Mouse (Mus musculus) testis, adult 2 months (tissue): ENCODE data around the gene Adamts4. TPM values are rescaled to one million over a fixed set of nuclear protein-coding genes. Genes with fewer than 3 reads are reported as not detected.

Experiments used
- H3K27ac ChIP-seq: fragments of 200-500 bp; 2 replicates; pipeline ENCODE4 v1.5.1; 2012; ENCODE audit warnings: low read depth, low read length; ENCODE audit not compliant: control insufficient read depth, insufficient read depth
- H3K27me3 ChIP-seq: fragments of 200-500 bp; 2 replicates; pipeline ENCODE4 v1.6.1; 2012; ENCODE audit warnings: mild to moderate bottlenecking, low read length, moderate library complexity; ENCODE audit not compliant: control insufficient read depth, insufficient read depth
- H3K36me3 ChIP-seq: fragments of 200-500 bp; 2 replicates; pipeline ENCODE4 v1.6.1; 2012; ENCODE audit warnings: mild to moderate bottlenecking, low read length; ENCODE audit not compliant: control insufficient read depth, insufficient read depth
- H3K4me1 ChIP-seq: fragments of 200-500 bp; 2 replicates; pipeline ENCODE4 v1.6.1; 2012; ENCODE audit warnings: low read length; ENCODE audit not compliant: control insufficient read depth, insufficient read depth
- H3K4me3 ChIP-seq: fragments of 200-500 bp; 2 replicates; pipeline ENCODE4 v1.5.1; 2012; ENCODE audit warnings: low read depth, mild to moderate bottlenecking, low read length, moderate library complexity, mixed read lengths; ENCODE audit not compliant: control insufficient read depth
- CTCF ChIP-seq: fragments of 200-500 bp; IDR thresholded peaks from 2 replicates; pipeline ENCODE4 v1.5.1; 2012; ENCODE audit warnings: low read depth, mild to moderate bottlenecking, inconsistent platforms, low read length, moderate library complexity; ENCODE audit not compliant: control insufficient read depth, insufficient read depth, insufficient replicate concordance
- POLR2A ChIP-seq: fragments of 200-500 bp; IDR thresholded peaks from 2 replicates; pipeline ENCODE4 v1.6.1; 2012; ENCODE audit warnings: low read depth, mild to moderate bottlenecking, inconsistent platforms, low read length, moderate library complexity; ENCODE audit not compliant: control insufficient read depth
- polyA plus RNA-seq: library from polyadenylated mRNA; depleted of rRNA; stranded (reverse); fragments of >200 nt; gene quantifications from 2 replicates; pipeline ENCODE4 v1.2.3, GENCODE M21; 2012

Gene Adamts4
- polyA plus RNA-seq, 1 experiment, result 0.52 TPM

DNA sequence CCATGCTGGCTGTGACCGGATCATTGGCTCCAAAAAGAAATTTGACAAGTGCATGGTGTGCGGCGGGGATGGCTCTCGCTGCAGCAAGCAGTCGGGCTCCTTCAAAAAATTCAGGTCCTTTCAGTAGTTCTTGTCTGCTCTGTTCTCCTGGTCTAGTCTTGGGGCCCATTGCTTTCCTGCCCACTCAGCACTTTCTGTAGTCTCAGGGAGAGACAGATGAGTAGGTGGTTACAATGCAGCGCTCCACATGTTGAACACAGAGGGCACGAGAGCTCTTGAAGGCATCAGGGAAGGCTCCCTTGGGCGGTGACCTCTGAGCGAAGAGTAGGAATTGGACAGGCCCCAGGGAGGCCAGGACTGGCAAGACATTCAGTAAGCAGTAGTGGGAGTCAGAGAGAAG lies 7.6 kb downstream of the Adamts4 start:
- H3K36me3 ChIP-seq, result no peaks in the 10 kb centered on the region
- no peaks in the 10 kb centered on the region for H3K27me3 ChIP-seq

DNA sequence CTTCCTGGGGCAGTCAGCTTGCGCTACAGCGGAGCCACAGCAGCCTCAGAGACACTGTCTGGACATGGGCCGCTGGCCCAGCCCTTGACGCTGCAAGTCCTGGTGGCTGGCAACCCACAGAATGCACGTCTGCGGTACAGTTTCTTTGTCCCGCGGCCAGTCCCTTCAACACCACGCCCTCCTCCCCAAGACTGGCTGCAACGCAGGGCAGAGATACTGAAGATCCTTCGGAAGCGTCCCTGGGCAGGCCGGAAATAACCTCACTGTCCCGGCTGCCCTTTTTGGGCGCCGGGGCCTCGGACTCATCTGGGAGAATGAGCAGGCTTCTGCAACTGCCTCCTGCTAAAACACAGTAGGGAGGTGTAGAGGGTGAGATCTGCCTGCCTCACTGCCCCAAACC lies 8.7 kb downstream of the Adamts4 start:
- TF ChIP-seq POLR2A, result no peak
- TF ChIP-seq CTCF, result no peak
- Histone ChIP-seq H3K4me1 (peaks cover 5% of the 10 kb centered on the region), H3K36me3 (no peaks in the 10 kb centered on the region), H3K27me3 (no peaks in the 10 kb centered on the region), H3K27ac (no peak overlapping the region), H3K4me3 (no peak overlapping the region)

More for the DNA sequence above, 7.6 kb downstream of the Adamts4 start:
- Histone ChIP-seq H3K4me1 (peaks cover 5% of the 10 kb centered on the region), H3K27ac (no peak overlapping the region), H3K4me3 (no peak overlapping the region)
- TF ChIP-seq CTCF (no peak), POLR2A (no peak)

DNA sequence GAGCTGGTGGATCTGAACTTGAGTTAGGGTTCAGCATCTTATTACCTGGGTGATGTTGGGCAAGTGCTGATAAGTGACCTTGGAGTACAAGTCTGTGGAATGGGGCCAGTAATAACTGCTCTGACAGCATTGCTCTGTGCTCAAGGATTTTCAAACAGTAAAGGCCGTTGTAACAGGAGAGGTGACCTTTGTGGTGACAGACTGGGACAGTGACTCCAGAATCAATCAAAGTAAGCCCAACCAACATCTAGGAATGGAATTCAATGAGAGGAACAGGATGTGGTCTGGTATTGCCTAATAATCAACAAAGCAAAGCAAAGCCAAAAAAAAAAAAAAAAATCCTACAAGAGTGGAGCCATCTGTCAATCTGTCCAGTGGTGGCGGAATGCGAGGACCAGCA lies 10.1 kb downstream of the Adamts4 start:
- TF ChIP-seq POLR2A (no peak), CTCF (no peak)
- H3K4me1 ChIP-seq, result peaks cover 5% of the 10 kb centered on the region
- no peak overlapping the region; the same call in 1 of the 2 replicates for H3K27ac ChIP-seq
- H3K27me3 ChIP-seq, result no peaks in the 10 kb centered on the region
- no peak overlapping the region for H3K4me3 ChIP-seq
- no peaks in the 10 kb centered on the region for H3K36me3 ChIP-seq

DNA sequence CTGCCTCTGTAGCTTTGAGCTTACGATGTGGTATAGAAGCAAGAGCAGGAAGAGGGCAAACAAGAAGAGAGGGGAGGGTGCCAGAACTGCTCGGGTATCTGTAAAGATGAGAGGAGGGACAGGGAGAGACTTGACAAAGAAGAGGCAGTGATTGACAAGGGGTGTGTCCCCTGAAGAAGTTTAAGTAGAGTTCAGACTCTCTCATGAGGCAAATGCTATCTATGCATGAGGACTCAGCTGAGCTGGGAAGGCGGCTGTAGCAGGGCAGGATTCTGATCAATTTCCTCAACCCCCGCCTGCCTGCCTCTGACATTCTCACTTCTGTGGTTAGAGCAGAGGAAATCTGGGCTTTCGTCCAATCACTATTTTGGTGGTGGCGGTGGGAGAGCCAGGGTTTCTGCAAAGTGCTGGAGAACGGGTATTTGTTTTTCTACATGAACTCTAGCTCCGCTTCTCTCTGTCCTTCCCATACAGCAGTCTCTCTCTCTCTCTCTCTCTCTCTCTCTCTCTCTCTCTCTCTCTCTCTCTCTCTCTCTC lies 12.4 kb downstream of the Adamts4 start:
- Histone ChIP-seq H3K4me3 (no peak overlapping the region), H3K27ac (peak overlapping the region; percentile 78), H3K36me3 (no peaks in the 10 kb centered on the region), H3K4me1 (no peaks in the 10 kb centered on the region; the same call in 1 of the 2 replicates), H3K27me3 (no peaks in the 10 kb centered on the region)
- no peak for TF ChIP-seq POLR2A
- no peak for TF ChIP-seq CTCF

DNA sequence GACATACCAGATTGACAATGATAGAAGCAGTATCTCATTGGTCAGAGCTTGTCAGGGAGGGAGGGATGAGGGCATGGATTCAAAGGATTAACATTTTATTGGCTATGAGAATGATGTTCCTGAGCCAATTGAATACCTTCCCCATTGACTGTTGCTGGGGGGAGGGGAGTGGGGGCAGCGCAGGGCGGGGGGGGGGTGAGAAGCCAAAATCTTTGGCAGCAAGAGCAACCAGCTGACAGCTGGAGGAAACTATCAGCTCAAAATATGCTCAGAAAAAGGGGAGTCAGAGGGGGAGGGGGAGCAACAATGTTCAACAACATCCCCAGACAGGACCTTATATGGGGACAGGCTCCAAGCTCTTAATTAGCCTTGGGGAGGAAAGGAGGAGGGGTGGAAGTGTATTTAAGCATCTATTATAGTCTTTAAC lies 13.0 kb downstream of the Adamts4 start:
- Histone ChIP-seq H3K36me3 (no peaks in the 10 kb centered on the region), H3K4me3 (no peak overlapping the region), H3K4me1 (no peaks in the 10 kb centered on the region; the same call in 1 of the 2 replicates), H3K27me3 (no peaks in the 10 kb centered on the region), H3K27ac (0 out of 2 replicates have a peak overlapping the region, but pooled peaks have one; percentile 78)
- TF ChIP-seq CTCF (no peak), POLR2A (no peak)

DNA sequence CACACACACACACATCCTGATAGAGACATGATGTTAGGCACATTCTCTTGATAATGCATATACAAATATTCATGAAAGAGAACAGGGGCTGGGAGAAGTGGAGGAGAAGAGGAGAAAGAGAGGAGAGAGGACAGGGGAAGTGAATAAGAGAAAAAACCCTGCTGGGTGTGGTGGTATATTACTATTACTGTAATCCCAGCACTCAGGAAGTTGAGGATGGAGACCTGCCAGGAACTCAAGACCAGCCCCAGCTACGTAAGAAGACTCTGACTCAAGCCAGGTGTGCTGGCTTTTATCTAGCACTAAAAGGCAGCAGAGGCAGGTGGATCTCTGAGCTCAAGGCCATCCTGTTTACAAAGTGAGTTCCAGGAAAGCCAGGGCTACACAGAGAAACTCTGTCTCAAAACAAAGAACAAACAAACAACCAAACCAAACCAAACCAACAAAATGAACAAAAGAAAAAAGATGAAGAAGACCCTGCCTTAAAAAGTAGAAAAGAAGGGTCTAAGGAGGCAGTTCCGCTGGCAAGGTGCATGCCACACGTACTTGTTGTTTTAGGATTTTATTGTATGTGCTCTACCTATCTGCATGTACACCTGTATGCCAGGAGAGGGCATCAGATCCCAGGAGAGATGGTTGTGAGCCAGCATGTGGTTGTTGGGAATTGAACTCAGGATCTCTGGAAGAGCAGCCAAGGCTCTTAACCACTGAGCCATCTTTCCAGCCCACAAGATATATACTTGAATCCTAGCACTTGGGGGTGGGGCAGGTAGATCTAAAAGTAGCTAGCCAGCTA lies 13.6 kb downstream of the Adamts4 start:
- Histone ChIP-seq H3K27ac (no peak overlapping the region; the same call in 1 of the 2 replicates), H3K36me3 (no peaks in the 10 kb centered on the region), H3K4me1 (no peaks in the 10 kb centered on the region; the same call in 1 of the 2 replicates), H3K4me3 (no peak overlapping the region), H3K27me3 (no peaks in the 10 kb centered on the region)
- TF ChIP-seq POLR2A, result no peak
- TF ChIP-seq CTCF, result no peak

DNA sequence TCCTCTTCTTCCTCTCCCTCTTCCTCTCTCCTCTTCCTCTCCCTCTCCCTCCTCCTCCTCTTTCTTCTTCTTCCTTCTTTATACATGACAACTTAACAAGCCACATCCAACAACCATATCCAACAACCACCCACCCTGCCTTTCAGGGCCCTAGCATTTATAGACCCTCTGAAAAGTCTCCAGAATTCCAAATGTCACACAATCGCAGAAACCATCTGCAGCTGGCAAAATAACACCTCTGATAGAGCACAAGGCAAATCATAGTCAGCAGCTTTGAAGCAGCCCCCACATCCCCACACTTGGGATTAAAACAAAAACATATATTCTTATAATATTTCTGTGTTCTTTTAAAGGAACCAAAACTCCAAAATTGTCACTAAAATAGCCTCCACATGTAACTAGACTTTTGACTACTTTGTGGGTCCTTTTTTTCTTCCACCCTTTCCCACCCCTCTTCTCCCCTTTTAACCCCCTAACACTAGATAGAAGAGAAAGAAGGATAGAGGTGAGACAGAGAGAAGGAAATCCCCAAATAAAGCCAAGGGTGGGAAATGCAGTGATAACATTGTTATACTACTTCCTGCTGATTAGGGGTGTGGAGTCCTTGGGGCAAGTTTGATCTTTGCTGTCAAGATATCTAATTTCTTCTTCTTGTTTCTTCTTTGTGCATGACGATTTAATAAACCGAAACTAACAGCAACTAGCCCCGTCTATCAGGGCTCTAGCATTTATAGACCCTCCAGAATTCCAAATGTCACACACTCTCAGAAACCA lies 15.9 kb downstream of the Adamts4 start:
- Histone ChIP-seq H3K36me3 (no peaks in the 10 kb centered on the region), H3K27me3 (no peaks in the 10 kb centered on the region), H3K27ac (no peak overlapping the region), H3K4me3 (no peak overlapping the region), H3K4me1 (peaks cover 8% of the 10 kb centered on the region)
- TF ChIP-seq POLR2A (no peak), CTCF (no peak)
